Mouse (Mus musculus) neutrophil, adult 59 days (primary cell): ENCODE results near the gene Gm10037. TPM values are rescaled to one million over a fixed set of nuclear protein-coding genes. Genes with fewer than 3 reads are reported as not detected.

ENCODE experiments used
- total RNA-seq, 2 experiments: library from RNA; stranded (reverse); gene quantifications; 1 replicate in 1 of 2; 2 replicates in 1 of 2; pipeline ENCODE4 v1.2.4; 2023

Gene Gm10037
- not detected for total RNA-seq

GRCm38 (mm10) chr13:67830911-67831336 is at the start of gene Gm10037:
Gm10037 (plus strand) TSS chr13:67831106.

GRCm38 (mm10) chr13:67813710-67814660 is 16.9 kb upstream of the Gm10037 start, which contains the start of gene Zfp273:
Zfp273 (plus strand) TSS chr13:67813740.

GRCm38 (mm10) chr13:67863026-67863425 is 32.1 kb downstream of the Gm10037 start, which contains the start of gene BC048507:
BC048507 (plus strand) TSS chr13:67863326.

Other genes with a start within 250 kb of the Gm10037 start
- 10 to 100 TPM in 1 of 2 experiments, 1 to 10 TPM in 1; 8.9 to 10.7 TPM for gene Zfp729b, start 221.4 kb upstream of the Gm10037 start, total RNA-seq
- 1 to 10 TPM in 1 of 2 experiments, under 1 TPM in 1; 0.78 to 1.7 TPM for gene Gm49345, start 193.3 kb upstream of the Gm10037 start, total RNA-seq
- 10 to 100 TPM in 1 of 2 experiments, 1 to 10 TPM in 1; 10.0 TPM for gene Zfp729a, start 193.3 kb upstream of the Gm10037 start, total RNA-seq
- gene Zfp738, start 144.0 kb upstream of the Gm10037 start, total RNA-seq = 1 to 10 TPM; 6.0 to 8.1 TPM
- 1 to 10 TPM; 6.4 to 8.1 TPM for gene Zfp65, start 101.9 kb upstream of the Gm10037 start, total RNA-seq
- 1 to 10 TPM; 1.7 to 1.8 TPM for gene Zfp85, start 75.9 kb upstream of the Gm10037 start, total RNA-seq
- gene Zfp493, start 51.4 kb upstream of the Gm10037 start, total RNA-seq = under 1 TPM; 0.44 to 0.47 TPM
- gene Zfp273, start 17.4 kb upstream of the Gm10037 start, total RNA-seq = 1 to 10 TPM in 1 of 2 experiments, under 1 TPM in 1; 0.71 to 1.2 TPM
- not detected for gene BC048507, start 32.2 kb downstream of the Gm10037 start, total RNA-seq